Mouse (Mus musculus) forebrain, embryonic 12.5 days (tissue): ENCODE results near the gene Stx7. TPM values are rescaled to one million over a fixed set of nuclear protein-coding genes. Genes with fewer than 3 reads are reported as not detected.

Experiments
- ATAC-seq: fragments of 200-750 bp; cut with Nextera tagmentation; 2 replicates; pipeline ENCODE4 v1.8.0; 2017; ENCODE audit warnings: moderate TSS enrichment; ENCODE audit not compliant: low FRiP score
- H3K27ac ChIP-seq: fragments of 300-500 bp; sonication (generic); 2 replicates; pipeline ENCODE4 v1.5.1; 2016; ENCODE audit warnings: mild to moderate bottlenecking
- H3K27me3 ChIP-seq: fragments of 300-500 bp; sonication (generic); 2 replicates; pipeline ENCODE4 v1.6.1; 2016; ENCODE audit warnings: mild to moderate bottlenecking
- H3K36me3 ChIP-seq: fragments of 300-500 bp; sonication (generic); replicated peaks from 2 replicates; pipeline ENCODE4 v1.6.1; 2016; ENCODE audit warnings: mild to moderate bottlenecking
- H3K4me1 ChIP-seq: fragments of 300-500 bp; sonication (generic); 2 replicates; pipeline ENCODE4 v1.6.1; 2016
- H3K4me2 ChIP-seq: fragments of 300-500 bp; sonication (generic); 2 replicates; pipeline ENCODE4 v1.6.1; 2016; ENCODE audit warnings: mild to moderate bottlenecking, moderate library complexity
- H3K4me3 ChIP-seq: fragments of 300-500 bp; sonication (generic); replicated peaks from 2 replicates; pipeline ENCODE4 v1.5.1; 2016; ENCODE audit warnings: mild to moderate bottlenecking
- H3K9ac ChIP-seq: fragments of 300-500 bp; sonication (generic); 2 replicates; pipeline ENCODE4 v1.6.1; 2016; ENCODE audit warnings: mild to moderate bottlenecking
- H3K9me3 ChIP-seq: fragments of 300-500 bp; sonication (generic); 2 replicates; pipeline ENCODE4 v1.6.1; 2016
- WGBS: fragments of 180-500 bp; shearing (Covaris S2); methylation state at CpG from one replicate; pipeline ENCODE4 v1.1.7; 2016; 5-methylcytosine and 5-hydroxymethylcytosine counted together
- polyA plus RNA-seq: library from polyadenylated mRNA; unstranded; fragments of >200 nt; fragmentation: Nextera tagmentation; extraction: Ambion mirVana; gene quantifications from 2 replicates; pipeline ENCODE4 v1.2.1, GENCODE M21; 2016

The Stx7 gene
- polyA plus RNA-seq, 1 experiment from 2014 or later = 115 TPM

- H3K9me3 ChIP-seq = no peaks in the 10 kb centered on the region
- H3K36me3 ChIP-seq = no peaks in the 10 kb centered on the region
- H3K4me2 ChIP-seq = no peak overlapping the region
- no peak for ATAC-seq
- H3K27me3 ChIP-seq = no peaks in the 10 kb centered on the region
- H3K27ac ChIP-seq = no peak overlapping the region
- H3K9ac ChIP-seq = no peak overlapping the region
- WGBS = 78% methylated on average over 2 of the region's 2 CpGs
- H3K4me3 ChIP-seq = no peak overlapping the region
- H3K4me1 ChIP-seq = no peaks in the 10 kb centered on the region; the same call in 1 of the 2 replicates
These were observed 10.4 kb upstream of the Stx7 start for GRCm38 (mm10) chr10:24138623-24139261.

GRCm38 (mm10) chr10:24142735-24143134 is 6.4 kb upstream of the Stx7 start:
- no peak for ATAC-seq
- H3K4me2 ChIP-seq = no peak overlapping the region
- no peak overlapping the region for H3K9ac ChIP-seq
- H3K27me3 ChIP-seq = no peaks in the 10 kb centered on the region
- no peaks in the 10 kb centered on the region for H3K4me1 ChIP-seq
- H3K4me3 ChIP-seq = no peak overlapping the region
- no peaks in the 10 kb centered on the region for H3K9me3 ChIP-seq
- H3K27ac ChIP-seq = no peak overlapping the region
- no peaks in the 10 kb centered on the region for H3K36me3 ChIP-seq
- WGBS = 89% methylated on average over 3 of the region's 3 CpGs

DNA sequence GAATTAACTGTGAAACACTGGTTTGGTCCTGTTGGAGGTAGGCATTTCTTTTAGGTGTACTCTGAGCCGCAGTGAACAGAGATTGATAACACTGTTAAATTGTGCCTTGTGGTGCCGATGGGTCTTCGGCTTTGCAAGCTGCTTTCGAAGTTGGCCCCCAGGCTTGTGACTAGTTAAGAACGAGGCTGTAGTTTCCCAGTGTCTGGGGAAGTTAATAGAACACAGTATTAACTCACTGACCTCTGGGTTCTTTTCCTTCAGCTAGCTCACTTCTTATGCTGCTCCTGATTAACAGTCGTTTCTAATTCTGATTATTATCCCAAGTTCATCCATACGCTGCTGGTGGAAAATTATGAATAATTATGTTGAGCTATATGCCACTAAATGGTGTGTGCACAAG is 984 bp downstream of the Stx7 start:
- Histone ChIP-seq H3K27ac (no peak overlapping the region), H3K4me3 (peak overlapping the region; percentile 84), H3K4me1 (peaks cover 14% of the 10 kb centered on the region), H3K27me3 (no peaks in the 10 kb centered on the region), H3K9ac (no peak overlapping the region; the same call in 1 of the 2 replicates), H3K36me3 (peaks cover under 1% of the 10 kb centered on the region; the same call in 1 of the 2 replicates), H3K4me2 (peak overlapping the region; percentile 62), H3K9me3 (no peaks in the 10 kb centered on the region)
- ATAC-seq = no peak
- WGBS = 59% methylated on average over 7 of the region's 7 CpGs

- Histone ChIP-seq H3K9ac (no peak overlapping the region), H3K27ac (no peak overlapping the region), H3K4me3 (no peak overlapping the region), H3K9me3 (no peaks in the 10 kb centered on the region), H3K4me2 (no peak overlapping the region), H3K27me3 (no peaks in the 10 kb centered on the region), H3K36me3 (peaks cover 38% of the 10 kb centered on the region), H3K4me1 (peaks cover 8% of the 10 kb centered on the region)
- 0 out of 2 replicates have a peak, but pooled peaks have one; percentile 27 for ATAC-seq
- 92% methylated on average over 12 of the region's 12 CpGs for WGBS
These were observed 9.6 kb downstream of the Stx7 start for GRCm38 (mm10) chr10:24158470-24159254.

GRCm38 (mm10) chr10:24159575-24159974 is 10.5 kb downstream of the Stx7 start:
- Histone ChIP-seq H3K4me3 (no peak overlapping the region), H3K9me3 (no peaks in the 10 kb centered on the region), H3K4me2 (no peak overlapping the region), H3K4me1 (peaks cover 13% of the 10 kb centered on the region), H3K27me3 (no peaks in the 10 kb centered on the region), H3K9ac (no peak overlapping the region), H3K36me3 (peaks cover 38% of the 10 kb centered on the region), H3K27ac (no peak overlapping the region)
- ATAC-seq = no peak
- WGBS = 79% methylated on average over 5 of the region's 5 CpGs

DNA sequence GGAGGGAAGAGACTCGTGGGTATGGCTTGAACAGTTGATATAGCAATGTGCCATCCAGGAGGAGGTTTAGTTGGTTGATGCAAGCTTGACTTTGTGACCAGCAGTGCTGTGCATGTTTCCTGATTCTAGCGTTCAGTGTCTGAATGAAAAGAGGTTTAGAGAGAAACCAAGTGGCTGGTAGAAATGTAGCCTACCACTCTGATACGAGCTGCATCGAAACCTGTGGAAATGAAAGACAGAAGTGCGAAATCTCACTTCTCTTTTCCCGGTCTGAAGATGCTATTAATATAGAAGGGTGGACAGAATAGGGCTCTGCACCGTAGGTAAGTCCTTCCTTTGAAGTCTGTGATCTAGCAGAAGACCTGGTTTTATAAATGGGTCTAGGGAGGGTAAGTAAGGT is 11.2 kb downstream of the Stx7 start:
- H3K36me3 ChIP-seq = peaks cover 35% of the 10 kb centered on the region

DNA sequence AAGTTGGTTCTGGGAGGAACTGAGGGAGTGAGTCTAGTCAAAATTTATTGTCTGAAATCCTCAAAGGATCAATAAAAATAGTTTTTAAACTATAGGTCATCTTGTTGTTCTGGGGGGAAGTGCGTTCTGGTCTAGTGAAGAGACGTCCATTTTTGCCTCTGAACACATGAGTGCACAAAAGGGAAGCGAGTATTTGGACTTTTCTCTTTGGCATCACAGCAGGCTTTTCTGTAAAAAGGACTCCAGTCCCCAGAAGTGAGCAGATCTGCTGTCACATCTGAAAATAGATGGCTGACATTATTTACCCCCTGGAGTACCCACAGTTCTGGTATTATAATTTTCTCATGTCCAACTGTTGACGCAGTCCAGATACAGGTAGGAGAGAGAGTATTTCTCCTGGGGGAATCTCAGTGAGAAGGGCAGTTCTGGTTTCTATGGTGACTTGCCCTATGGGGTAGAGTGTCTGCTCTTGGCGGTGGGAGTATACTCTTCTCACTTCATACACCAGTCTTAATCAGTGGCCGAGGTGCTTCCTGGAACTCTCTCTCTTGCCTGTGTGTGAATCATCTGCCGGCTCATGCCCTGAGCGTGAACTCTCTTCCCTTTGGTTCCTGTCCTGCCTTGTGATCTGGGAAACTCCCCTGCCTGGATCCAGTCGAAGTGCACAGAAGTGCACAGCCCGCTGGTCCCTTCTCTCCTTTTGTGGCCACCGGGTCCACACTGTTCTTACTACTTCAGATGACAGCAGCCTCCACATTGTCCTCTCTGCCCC is 15.2 kb downstream of the Stx7 start:
- Histone ChIP-seq H3K4me1 (peaks cover 23% of the 10 kb centered on the region), H3K4me3 (no peak overlapping the region), H3K9ac (no peak overlapping the region), H3K9me3 (no peaks in the 10 kb centered on the region), H3K4me2 (no peak overlapping the region), H3K27me3 (no peaks in the 10 kb centered on the region), H3K36me3 (peaks cover 5% of the 10 kb centered on the region), H3K27ac (no peak overlapping the region)
- 51% methylated on average over 11 of the region's 11 CpGs for WGBS
- ATAC-seq = no peak

More for the DNA sequence above, 11.2 kb downstream of the Stx7 start:
- H3K9ac ChIP-seq = no peak overlapping the region
- WGBS = 92% methylated on average over 7 of the region's 7 CpGs
- H3K27ac ChIP-seq = no peak overlapping the region
- H3K9me3 ChIP-seq = no peaks in the 10 kb centered on the region
- H3K27me3 ChIP-seq = no peaks in the 10 kb centered on the region
- H3K4me1 ChIP-seq = peaks cover 18% of the 10 kb centered on the region
- no peak for ATAC-seq
- no peak overlapping the region for H3K4me3 ChIP-seq
- no peak overlapping the region for H3K4me2 ChIP-seq

GRCm38 (mm10) chr10:24164909-24165304 is 15.8 kb downstream of the Stx7 start:
- Histone ChIP-seq H3K4me3 (no peak overlapping the region), H3K36me3 (no peaks in the 10 kb centered on the region), H3K9ac (no peak overlapping the region), H3K4me1 (peaks cover 23% of the 10 kb centered on the region), H3K27ac (no peak overlapping the region), H3K4me2 (no peak overlapping the region), H3K9me3 (no peaks in the 10 kb centered on the region), H3K27me3 (no peaks in the 10 kb centered on the region)
- 57% methylated on average over 6 of the region's 6 CpGs for WGBS
- ATAC-seq = no peak

DNA sequence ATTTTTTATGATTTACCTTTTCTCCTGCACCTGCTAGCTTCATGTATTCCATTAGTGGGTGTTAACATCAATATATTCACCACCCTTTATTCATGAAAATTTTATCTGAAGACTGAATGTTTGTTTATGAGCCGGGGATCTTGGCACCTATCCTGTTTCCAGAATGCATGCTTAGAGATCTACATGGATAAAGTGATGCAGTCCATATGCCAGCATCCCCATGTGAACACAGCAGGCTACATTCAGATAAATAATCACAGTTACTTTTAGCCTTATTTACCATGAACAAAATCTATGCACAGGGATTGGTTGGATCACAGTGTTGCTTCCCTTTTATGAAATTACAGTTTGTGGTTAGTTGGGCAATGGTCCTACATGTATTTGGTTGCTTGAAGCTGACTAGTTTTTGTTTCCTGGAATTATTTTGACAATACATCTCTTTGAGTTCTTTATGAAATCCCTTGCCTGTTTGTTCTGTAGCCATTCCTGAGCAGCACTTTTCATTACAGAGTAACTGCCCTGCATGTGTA is 16.5 kb downstream of the Stx7 start:
- Histone ChIP-seq H3K4me2 (no peak overlapping the region), H3K9me3 (no peaks in the 10 kb centered on the region), H3K27me3 (no peaks in the 10 kb centered on the region), H3K9ac (no peak overlapping the region), H3K27ac (no peak overlapping the region), H3K4me3 (no peak overlapping the region), H3K36me3 (no peaks in the 10 kb centered on the region), H3K4me1 (peaks cover 23% of the 10 kb centered on the region)
- no peak for ATAC-seq
- 77% methylated on average over 1 of the region's 1 CpGs for WGBS

DNA sequence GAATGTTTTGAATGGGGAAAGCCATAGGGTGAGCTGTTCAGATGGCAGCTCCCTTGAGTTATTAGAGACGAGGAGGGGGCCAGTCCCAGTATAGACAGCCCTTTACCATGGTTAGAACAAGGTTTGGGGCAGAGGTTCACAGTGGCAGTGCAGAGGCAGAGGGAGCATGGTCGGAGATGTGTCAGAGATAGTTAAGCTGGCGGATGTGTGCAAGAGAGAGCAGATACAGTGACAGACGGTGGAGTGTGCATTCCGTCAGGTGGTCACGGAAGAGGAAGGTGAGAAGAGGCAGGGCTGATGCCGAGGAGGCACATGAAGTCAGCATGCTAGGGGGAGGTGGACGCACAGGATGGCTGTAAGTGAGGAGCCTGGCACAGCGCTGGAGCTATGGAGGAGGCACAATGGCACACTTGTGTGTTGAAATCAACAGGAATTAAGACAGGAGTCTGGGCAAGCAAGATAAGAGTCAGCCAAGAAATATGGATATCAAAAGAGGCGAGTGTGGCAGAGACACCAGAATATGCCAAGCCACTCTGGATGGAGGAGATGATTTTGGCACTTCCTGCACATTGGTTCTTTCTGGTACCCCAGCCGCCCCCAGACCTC is 19.0 kb downstream of the Stx7 start:
- 90% methylated on average over 11 of the region's 11 CpGs for WGBS
- no peaks in the 10 kb centered on the region for H3K27me3 ChIP-seq
- H3K27ac ChIP-seq = no peak overlapping the region
- no peak overlapping the region for H3K4me2 ChIP-seq
- no peak overlapping the region for H3K4me3 ChIP-seq
- no peak for ATAC-seq
- no peak overlapping the region for H3K9ac ChIP-seq
- H3K9me3 ChIP-seq = no peaks in the 10 kb centered on the region
- H3K36me3 ChIP-seq = no peaks in the 10 kb centered on the region
- peaks cover 14% of the 10 kb centered on the region for H3K4me1 ChIP-seq

DNA sequence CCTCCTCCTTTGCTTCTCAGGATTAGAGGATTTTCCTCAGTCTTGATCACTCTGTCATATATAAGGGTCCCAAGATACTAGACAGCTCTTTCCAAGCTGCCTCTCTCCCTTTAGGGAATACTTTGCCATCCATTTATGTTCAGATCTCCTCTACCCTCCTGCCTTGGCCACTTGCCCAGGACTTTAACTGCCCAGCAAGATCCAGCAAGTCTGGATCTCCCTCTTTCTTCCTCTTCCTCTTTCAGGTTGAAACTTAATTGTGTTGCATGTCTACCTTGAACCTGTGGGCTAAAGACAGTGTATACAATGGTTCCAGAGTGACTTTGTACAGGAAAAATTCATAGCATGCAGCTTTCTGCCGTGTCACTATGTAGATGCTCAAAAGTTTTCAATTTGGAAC is 19.8 kb downstream of the Stx7 start:
- Histone ChIP-seq H3K27me3 (no peaks in the 10 kb centered on the region), H3K4me3 (no peak overlapping the region), H3K9me3 (no peaks in the 10 kb centered on the region), H3K4me1 (peaks cover 14% of the 10 kb centered on the region), H3K36me3 (no peaks in the 10 kb centered on the region), H3K27ac (no peak overlapping the region), H3K9ac (no peak overlapping the region), H3K4me2 (no peak overlapping the region)
- 95% methylated on average over 1 of the region's 1 CpGs for WGBS
- no peak for ATAC-seq
